Mouse (Mus musculus) hindbrain, embryonic 15.5 days (tissue): ENCODE measurements at regions not wholly inside any gene's neighbourhood (a gene's known extent, or its start where the extent isn't known, plus 50 kb on each side); places are given as distances from the start of the nearest gene placed in this dataset.
"Not testable (repeated sequence)": the region's sequence is repeated elsewhere in the genome, so short reads cannot be mapped to it uniquely, and the experiment has no call there.

Source experiments
- ATAC-seq: fragments of 200-750 bp; cut with Nextera tagmentation; 2 replicates; pipeline ENCODE4 v1.8.0; 2017; ENCODE audit warnings: low read depth, moderate number of reproducible peaks, moderate TSS enrichment; ENCODE audit not compliant: low FRiP score
- H3K27ac ChIP-seq: fragments of 300-500 bp; sonication (generic); replicated peaks from 2 replicates; pipeline ENCODE4 v1.5.1; 2015; ENCODE audit warnings: mild to moderate bottlenecking, inconsistent platforms
- H3K27me3 ChIP-seq: fragments of 300-500 bp; sonication (generic); 2 replicates; pipeline ENCODE4 v1.6.1; 2015; ENCODE audit warnings: control low read depth, inconsistent platforms
- H3K36me3 ChIP-seq: fragments of 300-500 bp; sonication (generic); 2 replicates; pipeline ENCODE4 v1.6.1; 2015; ENCODE audit warnings: control low read depth, inconsistent platforms
- H3K4me1 ChIP-seq: fragments of 300-500 bp; sonication (generic); replicated peaks from 2 replicates; pipeline ENCODE4 v1.6.1; 2015; ENCODE audit warnings: control low read depth, inconsistent platforms
- H3K4me2 ChIP-seq: fragments of 300-500 bp; sonication (generic); 2 replicates; pipeline ENCODE4 v1.6.1; 2015; ENCODE audit warnings: moderate library complexity, mild to moderate bottlenecking, inconsistent platforms
- H3K4me3 ChIP-seq: fragments of 300-500 bp; sonication (generic); 2 replicates; pipeline ENCODE4 v1.5.1; 2015; ENCODE audit warnings: mild to moderate bottlenecking, inconsistent platforms
- H3K9ac ChIP-seq: fragments of 300-500 bp; sonication (generic); 2 replicates; pipeline ENCODE4 v1.6.1; 2015; ENCODE audit warnings: inconsistent platforms
- H3K9me3 ChIP-seq: fragments of 300-500 bp; sonication (generic); 2 replicates; pipeline ENCODE4 v1.6.1; 2016; ENCODE audit warnings: control low read depth, inconsistent platforms
- WGBS: fragments of 180-500 bp; shearing (Covaris S2); methylation state at CpG from one replicate; pipeline ENCODE4 v1.1.7; 2015; 5-methylcytosine and 5-hydroxymethylcytosine counted together

DNA sequence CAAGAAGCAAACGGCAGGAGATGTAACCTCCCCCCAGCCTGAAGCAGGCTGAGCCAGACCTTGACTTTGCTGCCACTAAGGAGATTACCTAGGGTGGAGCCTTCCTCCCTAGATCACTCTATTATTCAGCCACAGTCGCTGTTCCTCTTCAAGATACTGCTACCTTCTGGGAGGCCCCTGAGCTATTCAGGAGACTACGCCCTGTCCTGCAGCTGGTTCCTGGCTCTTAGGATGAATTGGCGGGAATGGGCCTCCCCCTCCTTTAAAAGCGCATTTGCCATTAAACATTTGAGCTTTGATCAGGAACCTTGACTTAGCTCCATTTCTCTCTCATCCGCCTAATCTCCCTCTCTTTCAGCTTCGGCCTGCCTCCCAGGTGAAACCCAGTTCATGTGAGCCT lies 331.8 kb upstream of the Zfp703 start:
- H3K4me2 ChIP-seq, ATAC-seq, H3K4me1 ChIP-seq, H3K27me3 ChIP-seq, H3K9me3 ChIP-seq, H3K9ac ChIP-seq, H3K4me3 ChIP-seq, H3K27ac ChIP-seq, H3K36me3 ChIP-seq: not testable (repeated sequence)
- 82% methylated on average over 7 of the region's 7 CpGs for WGBS

DNA sequence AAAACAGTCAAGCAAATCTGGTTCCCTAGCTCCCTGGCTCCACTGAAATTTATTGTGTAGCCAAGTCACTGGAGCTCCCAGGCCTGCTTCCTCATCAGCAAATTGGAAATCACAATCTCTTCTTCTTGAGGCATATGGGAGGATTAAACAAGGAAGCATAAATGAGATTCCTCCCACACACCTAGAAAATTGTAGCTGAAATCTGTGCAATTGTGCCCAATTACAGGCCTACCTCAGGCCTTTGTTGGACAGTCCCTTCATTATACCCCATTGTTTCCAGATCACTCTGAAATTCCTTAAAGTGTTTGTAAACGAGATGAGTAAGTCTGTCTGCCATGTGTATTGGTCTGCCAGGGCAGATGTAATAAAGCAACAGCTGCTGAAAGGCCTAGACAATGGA lies 326.8 kb upstream of the Zfp703 start:
- WGBS = 56% methylated on average over 1 of the region's 1 CpGs
- H3K4me2 ChIP-seq = no peak overlapping the region
- no peak overlapping the region for H3K27ac ChIP-seq
- no peaks in the 10 kb centered on the region for H3K36me3 ChIP-seq
- H3K4me1 ChIP-seq = no peaks in the 10 kb centered on the region
- H3K9me3 ChIP-seq = no peaks in the 10 kb centered on the region
- H3K9ac ChIP-seq = no peak overlapping the region
- no peaks in the 10 kb centered on the region for H3K27me3 ChIP-seq
- no peak overlapping the region for H3K4me3 ChIP-seq
- ATAC-seq = no peak

DNA sequence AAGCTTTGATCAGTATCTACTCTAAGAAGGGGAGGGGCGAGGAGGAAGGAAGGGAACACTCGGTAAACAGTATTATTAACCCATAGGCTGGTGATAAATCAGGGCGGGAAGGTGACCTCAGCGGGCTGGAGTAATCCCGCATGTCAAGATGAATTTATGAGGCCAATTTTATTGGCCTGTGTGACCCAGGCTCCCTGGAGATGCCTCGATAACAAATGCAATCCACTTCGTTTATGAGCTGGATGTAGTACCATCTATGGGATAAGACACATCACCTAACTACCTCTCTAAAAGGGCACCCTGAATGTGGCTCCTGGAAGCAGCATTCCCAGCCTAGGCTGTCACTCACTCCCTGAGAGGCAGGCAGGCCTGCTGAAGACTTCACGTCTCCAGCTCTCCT lies 321.2 kb upstream of the Zfp703 start:
- Histone ChIP-seq H3K9ac (no peak overlapping the region), H3K27me3 (no peaks in the 10 kb centered on the region), H3K9me3 (no peaks in the 10 kb centered on the region), H3K4me3 (no peak overlapping the region), H3K4me1 (0 out of 2 replicates have a peak, but pooled peaks cover 5% of the 10 kb centered on the region), H3K27ac (no peak overlapping the region), H3K4me2 (no peak overlapping the region), H3K36me3 (no peaks in the 10 kb centered on the region)
- peak; percentile 48; the same call in 1 of the 2 replicates for ATAC-seq
- WGBS = 56% methylated on average over 8 of the region's 8 CpGs

DNA sequence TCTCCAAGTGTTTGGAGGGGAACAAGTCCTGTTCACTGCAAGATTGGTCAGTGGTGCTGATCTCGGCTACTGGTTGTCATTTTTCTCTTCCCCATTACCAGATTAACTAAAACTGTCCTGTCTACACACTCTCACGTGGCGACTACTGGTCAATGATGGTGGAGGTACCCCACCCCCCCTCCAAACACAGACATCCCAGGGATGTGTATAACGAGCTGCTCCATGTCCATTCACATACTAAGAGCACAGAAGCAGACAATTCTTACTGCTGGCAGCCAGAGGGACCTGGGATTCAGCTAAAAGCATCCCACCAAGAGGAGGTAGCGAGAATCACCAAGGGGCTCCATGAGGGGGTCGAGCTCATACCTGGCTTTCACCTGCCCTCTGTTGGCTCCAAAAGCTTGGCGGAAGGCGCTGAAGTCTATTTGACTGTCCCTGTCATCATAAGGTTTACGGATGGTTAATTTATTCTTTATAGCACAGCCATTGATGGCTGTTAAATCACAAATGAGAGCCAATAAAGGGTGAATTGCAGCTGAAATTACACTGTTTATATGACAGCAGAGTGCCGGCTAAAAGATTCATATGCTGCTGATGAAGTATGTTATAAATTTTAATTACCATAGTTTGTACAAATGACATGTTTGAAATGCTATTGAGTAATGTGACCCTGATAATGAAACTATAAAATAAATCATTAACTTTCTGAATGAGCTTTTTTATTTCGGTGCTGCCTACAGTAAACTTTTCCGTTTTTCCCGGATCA lies 320.6 kb upstream of the Zfp703 start:
- 71% methylated on average over 13 of the region's 13 CpGs for WGBS
- no peak for ATAC-seq
- Histone ChIP-seq H3K36me3 (no peaks in the 10 kb centered on the region), H3K27me3 (no peaks in the 10 kb centered on the region), H3K9ac (no peak overlapping the region), H3K4me2 (no peak overlapping the region), H3K9me3 (no peaks in the 10 kb centered on the region), H3K27ac (no peak overlapping the region), H3K4me1 (0 out of 2 replicates have a peak, but pooled peaks cover 5% of the 10 kb centered on the region), H3K4me3 (no peak overlapping the region)

GRCm38 (mm10) chr8:26659381-26659780 lies 317.7 kb upstream of the Zfp703 start:
- Histone ChIP-seq H3K4me2 (no peak overlapping the region), H3K4me1 (0 out of 2 replicates have a peak, but pooled peaks cover 5% of the 10 kb centered on the region), H3K4me3 (no peak overlapping the region), H3K36me3 (no peaks in the 10 kb centered on the region), H3K9ac (no peak overlapping the region), H3K27ac (no peak overlapping the region), H3K27me3 (no peaks in the 10 kb centered on the region), H3K9me3 (no peaks in the 10 kb centered on the region)
- 52% methylated on average over 1 of the region's 1 CpGs for WGBS
- ATAC-seq = no peak

GRCm38 (mm10) chr8:26669541-26669940 lies 307.6 kb upstream of the Zfp703 start:
- 92% methylated on average over 3 of the region's 3 CpGs for WGBS
- ATAC-seq = no peak

DNA sequence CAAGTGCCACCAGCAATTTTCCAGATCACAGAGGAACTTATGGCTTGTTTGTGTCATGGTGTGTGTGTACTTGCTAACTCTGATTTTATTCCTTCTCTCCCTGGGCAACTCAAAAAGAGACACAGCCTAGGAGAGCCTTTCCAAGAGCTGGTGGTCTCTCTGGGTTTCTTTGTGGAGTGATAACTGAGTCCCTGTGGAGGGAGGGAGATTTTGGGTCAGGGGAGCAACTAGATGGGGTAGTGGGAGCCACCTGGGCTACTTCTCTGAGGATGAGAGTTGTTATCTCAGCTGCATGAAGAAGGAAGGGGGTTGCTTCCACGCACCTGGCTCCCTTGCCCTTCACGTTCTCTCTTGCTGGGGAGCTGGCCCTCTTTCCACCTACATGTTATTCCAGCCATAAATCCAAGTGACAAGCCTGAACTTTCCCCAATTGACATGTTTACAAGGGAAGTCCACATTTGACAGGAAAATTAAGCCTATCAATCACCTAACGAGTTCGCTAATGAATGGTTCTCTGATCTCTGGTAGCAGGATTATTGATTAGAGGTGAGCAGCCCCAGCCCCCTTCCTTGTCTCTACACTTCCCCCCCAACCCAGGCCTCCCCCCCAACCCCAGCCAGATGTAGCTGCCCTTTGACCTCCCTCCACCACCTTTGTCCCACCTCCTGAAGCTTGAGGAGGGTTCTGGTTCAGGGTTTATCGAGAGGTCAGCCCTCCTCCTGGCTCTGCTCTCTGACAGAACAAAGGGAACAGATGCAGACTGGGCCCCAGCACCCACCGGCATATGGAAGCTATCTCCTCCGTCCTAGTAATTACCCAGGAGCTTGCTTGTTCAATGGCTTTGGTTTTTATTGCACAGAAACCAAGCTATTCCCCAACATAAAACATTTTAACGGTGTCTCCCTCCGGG lies 304.4 kb upstream of the Zfp703 start:
- 33% methylated on average over 9 of the region's 9 CpGs for WGBS
- Histone ChIP-seq H3K4me1 (peaks cover 10% of the 10 kb centered on the region), H3K4me2 (no peak overlapping the region), H3K4me3 (no peak overlapping the region), H3K9me3 (no peaks in the 10 kb centered on the region), H3K27me3 (no peaks in the 10 kb centered on the region), H3K27ac (no peak overlapping the region), H3K36me3 (no peaks in the 10 kb centered on the region), H3K9ac (no peak overlapping the region)
- ATAC-seq = no peak

More at GRCm38 (mm10) chr8:26669541-26669940, 307.6 kb upstream of the Zfp703 start:
- Histone ChIP-seq H3K9ac (no peak overlapping the region), H3K4me1 (no peaks in the 10 kb centered on the region; the same call in 1 of the 2 replicates), H3K9me3 (no peaks in the 10 kb centered on the region), H3K36me3 (no peaks in the 10 kb centered on the region), H3K27ac (no peak overlapping the region), H3K27me3 (no peaks in the 10 kb centered on the region), H3K4me2 (no peak overlapping the region), H3K4me3 (no peak overlapping the region)

GRCm38 (mm10) chr8:26677584-26678138 lies 299.5 kb upstream of the Zfp703 start:
- H3K4me2 ChIP-seq = peak overlapping the region; percentile 26
- no peaks in the 10 kb centered on the region for H3K36me3 ChIP-seq
- peaks cover 11% of the 10 kb centered on the region for H3K4me1 ChIP-seq
- H3K27ac ChIP-seq = no peak overlapping the region
- H3K9ac ChIP-seq = no peak overlapping the region
- ATAC-seq = peak; percentile 80
- 31% methylated on average over 18 of the region's 18 CpGs for WGBS
- no peaks in the 10 kb centered on the region for H3K27me3 ChIP-seq
- no peaks in the 10 kb centered on the region for H3K9me3 ChIP-seq
- H3K4me3 ChIP-seq = no peak overlapping the region

GRCm38 (mm10) chr8:26680891-26681381 lies 296.2 kb upstream of the Zfp703 start:
- H3K27me3 ChIP-seq = no peaks in the 10 kb centered on the region
- no peak overlapping the region for H3K4me2 ChIP-seq
- peaks cover 11% of the 10 kb centered on the region for H3K4me1 ChIP-seq
- no peak overlapping the region for H3K27ac ChIP-seq
- H3K9ac ChIP-seq = no peak overlapping the region
- ATAC-seq = no peak
- no peaks in the 10 kb centered on the region for H3K36me3 ChIP-seq
- H3K9me3 ChIP-seq = no peaks in the 10 kb centered on the region
- 69% methylated on average over 11 of the region's 11 CpGs for WGBS
- no peak overlapping the region for H3K4me3 ChIP-seq

DNA sequence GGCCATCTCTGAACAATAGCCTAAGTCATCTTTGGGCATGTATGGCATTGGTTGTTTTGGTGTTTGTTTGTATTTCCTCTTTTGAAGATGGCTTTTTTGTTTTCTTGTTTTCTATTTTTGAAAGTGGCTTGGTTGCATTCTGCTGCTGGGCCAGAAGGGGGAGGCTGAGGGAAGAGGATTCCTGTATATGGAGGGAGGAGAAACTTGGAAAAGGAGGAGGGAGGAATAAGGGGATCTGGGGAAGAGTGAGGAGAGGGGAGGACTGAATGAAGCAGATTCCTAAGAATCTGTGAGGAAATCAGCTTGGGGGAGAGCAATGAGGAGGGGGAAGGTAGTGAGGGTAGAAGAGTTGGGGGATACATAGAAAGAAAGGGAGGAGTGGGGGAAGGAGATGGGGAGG lies 290.0 kb upstream of the Zfp703 start:
- Histone ChIP-seq H3K36me3 (no peaks in the 10 kb centered on the region), H3K9ac (no peak overlapping the region), H3K4me3 (no peak overlapping the region), H3K4me2 (no peak overlapping the region), H3K4me1 (peaks cover 22% of the 10 kb centered on the region), H3K27me3 (no peaks in the 10 kb centered on the region), H3K9me3 (no peaks in the 10 kb centered on the region), H3K27ac (no peak overlapping the region)
- peak; percentile 37; the same call in 1 of the 2 replicates for ATAC-seq

GRCm38 (mm10) chr8:26688035-26688434 lies 289.1 kb upstream of the Zfp703 start:
- no peak overlapping the region for H3K4me2 ChIP-seq
- H3K27ac ChIP-seq = no peak overlapping the region
- no peak for ATAC-seq
- peaks cover 22% of the 10 kb centered on the region for H3K4me1 ChIP-seq
- H3K9ac ChIP-seq = no peak overlapping the region
- WGBS = 69% methylated on average over 4 of the region's 4 CpGs
- H3K4me3 ChIP-seq = no peak overlapping the region
- no peaks in the 10 kb centered on the region for H3K9me3 ChIP-seq
- no peaks in the 10 kb centered on the region for H3K27me3 ChIP-seq
- no peaks in the 10 kb centered on the region for H3K36me3 ChIP-seq
